Mouse (Mus musculus) spleen, adult 2 months (tissue): ENCODE measurements around the gene Mkrn1.

Source experiments
- CTCF ChIP-seq: fragments of 200-500 bp; IDR thresholded peaks from 2 replicates; pipeline ENCODE4 v1.5.1; 2011; ENCODE audit warnings: mild to moderate bottlenecking, inconsistent platforms; ENCODE audit not compliant: insufficient read depth, insufficient read length, insufficient replicate concordance; ENCODE audit errors: extremely low read depth
- POLR2A ChIP-seq: fragments of 200-500 bp; IDR thresholded peaks from 2 replicates; pipeline ENCODE4 v1.6.1; 2011; ENCODE audit warnings: low read depth, low read length, inconsistent platforms

DNA sequence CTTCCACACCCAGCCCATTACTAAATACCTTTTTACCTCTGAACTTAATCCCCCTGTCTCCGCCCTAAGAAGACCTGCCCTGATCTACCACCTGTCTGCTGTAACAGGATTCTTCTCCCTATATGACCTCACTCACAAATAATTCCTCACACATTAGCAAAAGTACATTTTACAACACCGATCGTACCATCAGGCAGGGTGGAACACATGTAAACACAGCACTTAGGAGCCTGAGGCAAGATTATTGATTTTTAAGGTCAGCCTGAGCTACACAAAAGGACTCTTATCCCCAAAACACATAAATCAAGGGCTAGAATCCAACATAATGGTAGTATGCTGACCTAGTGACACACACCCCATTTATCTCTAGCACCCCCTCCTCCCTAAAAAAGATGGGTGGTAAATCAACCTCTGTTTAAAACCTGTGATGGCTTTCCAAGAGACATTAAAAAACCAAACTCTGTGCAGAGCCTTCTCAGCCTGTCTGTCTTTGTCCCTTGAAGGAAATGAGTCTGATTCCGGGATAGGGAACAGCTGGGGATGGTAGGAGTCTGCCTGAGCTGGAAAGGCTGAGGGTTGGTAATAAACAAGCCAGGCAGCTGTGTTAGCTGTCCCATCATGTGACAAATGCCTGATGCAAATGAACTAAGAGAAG is 46.8 kb downstream of the Mkrn1 start:
- TF ChIP-seq CTCF (no peak), POLR2A (no peak)
